Mouse (Mus musculus) left cerebral cortex, adult 11 months (tissue): ENCODE measurements at regions not wholly inside any gene's neighbourhood (a gene's known extent, or its start where the extent isn't known, plus 50 kb on each side); places are given as distances from the start of the nearest gene placed in this dataset.
A peak's percentile ranks its signal among the peaks of the same experiment; 100 is the strongest.

Experiments used
- DNase-seq: peaks from one replicate; pipeline ENCODE4 v3.0.0; 2022; ENCODE audit warnings: low spot score

DNA sequence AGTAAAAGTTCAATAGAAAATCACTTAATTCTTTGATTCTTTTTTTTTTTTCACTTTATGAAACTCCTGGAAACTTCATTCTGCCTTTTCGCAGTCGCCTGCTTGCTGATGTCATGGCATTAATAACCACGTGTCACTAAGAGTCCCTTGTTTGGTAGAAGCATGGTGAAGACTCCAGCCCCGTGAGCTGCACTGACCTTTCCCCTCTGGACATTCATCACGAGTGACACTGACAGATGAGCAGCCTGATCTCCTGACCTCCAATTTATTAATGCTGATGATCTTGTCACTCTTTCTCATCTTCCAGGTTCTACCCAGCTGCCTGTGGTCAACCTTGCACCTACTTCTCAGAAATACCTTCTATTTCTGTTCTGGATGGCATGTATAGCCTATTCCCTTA, 867.1 kb upstream of the Slit2 start:
- no peak for DNase-seq

DNA sequence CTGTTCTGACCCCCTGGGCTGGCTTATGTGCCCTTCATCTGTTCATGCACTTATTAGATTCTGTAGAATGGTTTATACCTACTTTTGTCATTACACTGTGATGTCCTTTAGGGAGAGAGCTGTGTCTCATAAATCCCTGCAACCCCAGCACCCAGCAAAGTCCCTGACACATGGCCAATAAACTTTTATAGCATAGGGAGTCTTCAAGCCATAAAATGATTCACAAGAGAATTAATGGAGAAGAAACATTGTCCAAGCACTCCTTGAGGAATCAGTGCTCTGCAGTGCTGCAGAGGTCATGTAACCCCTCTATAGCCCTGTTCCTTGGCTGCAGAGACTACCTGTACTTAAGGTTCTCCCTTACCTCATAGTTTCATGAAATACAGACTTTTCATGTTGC, 887.2 kb upstream of the Slit2 start:
- DNase-seq: no peak

DNA sequence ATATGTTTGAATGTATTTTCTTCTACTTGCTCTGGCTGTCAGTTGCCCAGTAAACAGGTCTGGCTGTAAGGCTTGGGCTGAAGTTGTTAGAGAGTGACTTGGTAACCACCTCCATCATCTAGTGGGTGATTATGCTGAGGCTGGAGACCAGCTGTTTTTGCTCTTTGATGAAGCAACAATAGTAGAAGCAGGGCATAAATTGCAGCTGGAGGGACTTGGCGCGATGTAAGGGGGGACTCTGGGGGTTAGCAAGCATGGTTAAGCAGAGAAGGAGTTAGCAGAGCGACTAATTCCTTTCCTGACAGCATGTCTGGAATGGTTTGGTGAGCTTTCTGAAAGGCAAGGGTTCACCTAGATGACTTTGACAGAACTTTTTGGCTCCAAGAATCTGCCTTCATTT, 930.0 kb upstream of the Slit2 start:
- no peak for DNase-seq

DNA sequence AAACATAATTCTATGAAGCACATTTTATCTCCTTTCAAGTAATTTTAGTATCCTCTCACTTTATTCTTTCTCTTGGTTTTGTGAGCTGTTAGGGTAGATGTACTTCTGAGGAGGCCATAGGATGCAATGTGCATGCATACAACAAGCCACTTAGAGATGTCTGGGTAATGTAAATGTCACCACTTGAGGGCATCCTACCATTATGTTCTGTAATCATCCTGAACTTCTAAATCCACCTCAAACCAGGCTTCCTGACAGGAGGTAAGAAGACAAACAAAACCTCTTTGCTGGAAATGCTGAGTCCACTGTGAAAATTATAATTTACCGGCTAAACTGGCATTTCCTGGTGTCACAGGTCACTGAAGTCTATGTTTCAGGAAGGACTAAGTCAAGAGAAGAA, 946.2 kb upstream of the Slit2 start:
- DNase-seq: peak; percentile 10

DNA sequence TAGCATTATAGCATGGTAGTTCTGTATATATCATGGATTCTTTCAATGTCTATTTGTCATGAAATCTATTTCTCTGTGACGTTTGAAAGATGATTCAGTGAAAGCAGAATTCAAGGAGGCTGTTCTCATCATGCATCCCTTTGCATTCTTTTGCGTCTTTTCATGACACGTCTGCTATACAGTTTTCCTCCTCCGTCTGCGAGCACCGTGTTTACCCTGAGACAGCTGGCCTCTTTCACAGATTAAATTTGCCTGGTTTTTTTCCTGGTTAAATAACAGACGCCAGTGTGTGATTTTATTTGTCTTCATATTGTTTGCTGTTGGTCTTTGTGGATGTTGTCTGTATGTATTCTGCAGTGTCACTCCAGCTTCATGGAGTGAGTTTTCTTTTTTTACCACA, 948.9 kb upstream of the Slit2 start:
- DNase-seq: no peak

DNA sequence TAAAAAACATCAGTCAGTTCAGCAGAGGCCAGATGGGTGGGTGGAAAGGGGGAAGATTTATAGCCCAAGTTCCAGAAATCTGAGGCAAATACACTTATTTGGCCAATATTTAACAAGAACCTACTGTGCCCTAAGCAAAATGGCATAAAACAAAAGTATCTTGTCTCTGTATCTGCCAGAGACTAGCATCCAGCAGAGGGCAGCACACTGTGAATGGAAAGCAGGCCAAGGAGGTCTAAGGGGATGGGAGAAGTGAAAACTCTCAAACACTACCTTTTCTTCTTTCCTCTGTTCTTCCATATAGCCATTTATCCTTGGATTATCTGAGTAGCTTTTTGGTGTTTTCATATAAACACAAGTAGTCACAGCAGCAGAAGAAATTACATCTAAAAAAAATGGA, 968.6 kb upstream of the Slit2 start:
- peak; percentile 2 for DNase-seq

DNA sequence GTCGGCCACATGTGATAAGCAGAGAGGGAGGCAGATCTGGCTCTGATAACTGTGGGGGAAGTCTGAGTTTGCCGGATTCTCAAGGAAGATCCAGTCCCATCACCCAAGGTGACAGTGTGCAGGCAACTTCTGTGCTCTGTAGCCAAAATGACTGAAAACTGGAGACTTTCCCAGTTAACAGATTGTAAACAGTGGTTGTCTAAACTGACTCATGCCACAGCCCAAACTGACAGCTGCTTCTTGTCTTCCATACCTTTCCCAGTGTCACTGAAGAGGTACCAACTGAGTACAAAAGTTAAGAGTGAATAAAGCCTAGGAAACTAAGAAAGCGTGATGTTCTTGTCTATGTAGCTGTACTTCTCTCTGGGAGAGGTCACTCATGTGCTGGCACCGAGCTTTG, 990.4 kb upstream of the Slit2 start:
- DNase-seq: no peak

DNA sequence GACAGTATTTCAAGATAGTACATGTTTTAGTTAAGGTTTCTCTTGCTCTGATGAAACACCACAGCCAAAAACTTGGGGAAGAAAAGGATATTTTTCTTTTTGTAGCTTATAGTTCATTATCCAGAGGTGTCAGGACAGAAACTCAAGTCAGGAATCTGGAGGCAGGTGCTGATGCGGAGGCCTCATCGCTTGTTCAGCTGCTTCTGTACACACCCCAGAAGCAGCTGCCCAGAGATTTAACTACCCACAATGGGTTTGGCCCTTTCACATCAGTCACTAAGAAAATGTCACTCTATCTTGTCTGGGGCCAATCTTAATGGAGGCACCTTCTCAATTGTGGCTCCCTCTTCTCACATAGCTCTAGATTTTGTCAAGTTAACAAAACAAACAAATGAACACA, 996.4 kb upstream of the Slit2 start:
- DNase-seq: no peak

DNA sequence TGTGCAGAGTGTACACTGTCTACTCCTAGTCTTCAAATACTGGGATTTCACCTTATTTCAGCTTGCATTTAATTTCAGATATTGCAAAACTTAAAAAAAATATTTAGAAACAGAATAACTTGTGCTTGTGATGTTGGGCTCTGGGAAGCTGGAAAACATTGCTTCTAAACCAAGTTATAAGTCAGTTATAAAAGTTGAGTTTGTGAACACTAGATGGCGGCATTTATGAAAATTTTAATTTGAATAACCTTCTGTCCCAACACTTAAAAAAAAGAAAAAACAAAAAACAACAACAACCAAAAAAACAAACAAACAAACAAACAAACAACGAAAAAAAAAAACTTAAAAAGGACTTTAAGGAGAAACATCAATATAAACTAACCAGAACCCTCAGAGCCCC, 1002.6 kb upstream of the Slit2 start:
- no peak for DNase-seq

DNA sequence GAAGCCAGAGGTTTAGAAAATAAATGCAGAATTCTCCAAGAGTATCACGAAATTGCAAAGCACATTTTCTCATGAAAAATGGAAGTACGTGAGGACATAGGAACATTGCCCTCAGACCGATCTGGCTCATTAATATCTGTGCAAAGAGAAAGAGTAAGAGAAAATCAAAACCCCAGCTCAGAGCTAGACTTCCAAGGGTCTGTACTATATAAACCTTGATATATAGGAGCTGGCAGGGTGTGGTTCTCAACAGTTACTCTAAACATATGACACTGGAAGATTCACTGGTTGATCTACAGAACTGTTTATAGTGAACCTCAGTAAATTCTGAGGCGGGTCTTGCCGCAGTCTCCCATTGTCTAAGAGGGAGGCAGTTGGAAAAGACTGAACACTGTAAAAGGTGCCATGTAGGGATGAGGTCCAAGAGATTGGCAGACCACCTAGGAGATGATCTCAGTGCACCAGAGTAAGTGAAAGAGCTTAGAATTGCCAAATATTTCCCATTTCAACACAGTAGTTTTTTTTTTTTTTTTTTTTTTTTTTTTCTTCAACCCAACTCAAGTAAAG, 1014.0 kb upstream of the Slit2 start:
- DNase-seq: no peak

DNA sequence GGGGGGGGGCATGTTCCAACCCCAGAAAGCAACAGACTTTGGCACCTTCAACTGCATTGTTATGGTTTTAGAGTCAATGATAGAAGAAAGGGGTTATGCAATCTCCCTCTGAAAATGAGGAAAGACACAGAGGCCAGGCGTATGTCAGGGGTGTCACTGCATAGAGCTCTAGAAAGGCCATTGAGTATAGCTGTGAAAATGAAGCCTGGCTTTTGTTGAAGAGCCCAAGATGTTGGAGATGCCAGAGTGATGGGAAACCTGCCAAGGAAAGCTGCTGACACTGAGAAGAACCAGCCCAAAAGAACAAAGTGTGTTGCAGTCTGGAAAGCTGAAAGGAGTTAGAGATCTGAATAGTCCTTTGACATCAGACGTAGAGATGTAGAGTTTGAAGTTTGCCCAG, 1022.2 kb upstream of the Slit2 start:
- no peak for DNase-seq

DNA sequence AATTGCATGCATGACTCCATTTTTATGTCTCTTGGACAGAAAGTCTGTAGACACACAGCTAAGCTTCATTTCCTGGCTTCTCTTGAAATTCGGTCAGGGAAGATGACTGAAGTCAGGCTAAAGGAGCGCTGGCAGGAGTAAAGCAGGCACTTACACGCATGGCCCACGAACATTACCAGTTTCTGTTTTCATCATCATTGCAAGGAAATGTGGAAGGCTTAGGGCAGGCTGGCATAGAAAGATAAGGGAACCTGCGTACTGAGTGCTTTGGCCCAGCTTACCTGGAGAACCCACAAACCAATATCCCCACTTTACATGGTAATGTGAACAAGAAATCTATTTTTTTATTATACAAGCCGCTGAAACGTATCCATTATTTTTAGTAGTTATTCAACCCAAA, 1056.6 kb upstream of the Slit2 start:
- no peak for DNase-seq

DNA sequence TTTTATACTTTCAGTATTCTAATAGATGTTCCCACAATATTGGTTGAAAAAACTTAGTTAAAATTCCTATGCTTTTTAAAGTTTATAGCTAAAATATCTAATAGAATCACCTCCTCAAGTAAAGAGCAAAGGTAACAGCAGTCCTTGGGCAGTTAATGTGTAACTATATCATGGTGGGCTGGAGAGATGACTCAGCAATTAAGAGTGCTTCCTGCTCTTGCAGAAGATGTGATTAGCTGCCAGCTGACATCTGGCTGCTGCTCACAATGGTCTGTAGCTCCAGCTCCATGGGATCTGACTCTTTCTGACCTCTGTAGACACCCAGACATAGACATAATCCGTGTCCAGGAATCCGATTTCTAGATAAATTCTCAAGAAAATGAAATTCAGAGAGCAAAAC, 1044.5 kb upstream of the Lcorl start:
- no peak for DNase-seq

DNA sequence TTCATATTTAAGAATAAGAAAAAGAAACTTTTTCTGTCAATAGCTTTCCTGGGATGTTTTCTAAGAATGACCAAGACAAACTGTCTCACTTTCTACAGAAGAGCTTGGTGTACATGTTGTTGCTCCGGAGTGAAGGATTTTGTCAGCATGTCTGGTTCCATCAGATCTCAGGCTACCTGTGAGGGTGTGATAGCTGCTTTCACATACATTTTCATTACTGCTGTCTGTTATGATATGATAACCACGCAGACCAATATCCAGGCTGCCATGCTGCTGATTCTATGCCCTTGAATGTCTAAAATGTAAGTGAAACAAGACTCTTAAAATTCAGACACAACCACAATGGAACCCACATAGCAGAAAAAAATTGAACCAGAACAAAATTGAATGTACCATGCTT, 1036.6 kb upstream of the Lcorl start:
- DNase-seq: no peak

DNA sequence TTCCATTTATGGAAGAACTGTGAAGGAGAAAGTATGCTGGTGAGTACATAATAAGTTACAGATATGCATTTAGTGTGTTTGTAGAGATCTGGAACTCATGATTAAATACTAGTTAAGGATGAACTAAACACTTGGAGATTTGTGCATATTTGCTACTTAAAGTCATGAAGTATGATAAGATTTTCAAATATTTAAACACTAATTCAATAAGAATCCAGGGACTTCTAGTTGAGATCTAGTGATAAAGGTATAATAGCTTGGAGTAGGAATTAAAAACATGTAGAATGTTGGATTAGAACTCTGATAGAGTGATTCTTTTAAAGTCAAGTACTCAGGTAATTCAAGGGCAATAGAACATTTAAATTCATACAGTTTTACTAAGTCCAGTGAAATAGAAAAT, 1026.5 kb upstream of the Lcorl start:
- DNase-seq: no peak

DNA sequence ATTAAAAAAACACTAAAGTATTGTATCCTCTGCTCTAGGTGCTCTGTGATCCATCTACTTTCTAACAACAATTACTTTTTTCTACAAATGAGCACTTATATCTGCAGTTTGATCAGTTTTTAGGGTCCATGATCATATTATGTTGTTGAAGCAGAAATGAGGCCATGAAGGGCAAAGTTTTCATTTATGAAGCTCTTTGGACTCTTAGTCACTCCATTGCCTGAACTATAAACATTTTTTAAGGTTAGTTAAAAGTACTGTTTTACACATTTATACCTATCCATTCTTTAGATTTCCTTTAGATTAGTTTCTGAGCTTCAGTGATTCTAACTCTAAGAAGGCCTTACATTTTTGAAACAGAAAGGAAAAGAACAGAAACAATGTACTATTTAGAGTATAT, 999.4 kb upstream of the Lcorl start:
- DNase-seq: no peak

DNA sequence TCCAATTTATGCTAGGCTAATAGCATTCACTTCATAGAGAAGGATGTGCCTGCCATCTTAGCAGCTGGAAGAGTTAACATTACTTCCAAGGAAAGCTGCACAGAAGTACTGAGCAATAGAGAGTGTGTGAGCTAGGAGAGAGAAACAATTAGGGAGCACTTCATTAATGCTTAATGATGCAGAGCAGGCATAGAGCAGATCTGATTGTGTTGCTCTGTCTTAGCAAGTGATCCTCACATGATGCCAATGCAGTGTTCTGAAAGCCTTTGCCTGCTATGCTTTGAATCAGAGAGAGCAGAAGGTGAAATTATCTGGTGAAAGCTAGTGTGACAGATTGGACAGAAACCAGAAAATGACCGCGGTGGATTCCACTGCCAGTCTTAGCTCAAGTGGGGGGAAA, 987.8 kb upstream of the Lcorl start:
- DNase-seq: no peak

DNA sequence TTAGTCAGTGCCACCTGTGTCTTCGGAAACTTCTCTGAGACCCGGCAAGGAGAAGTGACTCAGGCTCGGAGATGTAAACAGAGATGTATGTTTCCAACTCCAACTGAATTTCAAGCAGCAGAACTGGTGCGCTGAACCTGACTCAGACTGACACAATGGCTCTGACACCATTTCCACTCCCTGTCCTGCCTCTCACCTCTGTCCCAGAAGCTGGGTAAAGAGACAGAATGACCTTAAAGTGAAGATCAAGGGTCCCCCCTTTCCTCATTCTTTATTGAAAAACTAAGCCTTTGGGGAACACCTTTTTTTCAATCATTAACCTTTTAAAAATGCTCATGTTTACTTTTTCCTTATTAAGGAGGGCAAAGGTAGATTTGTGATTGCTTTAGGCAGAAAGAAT, 979.4 kb upstream of the Lcorl start:
- DNase-seq: no peak

DNA sequence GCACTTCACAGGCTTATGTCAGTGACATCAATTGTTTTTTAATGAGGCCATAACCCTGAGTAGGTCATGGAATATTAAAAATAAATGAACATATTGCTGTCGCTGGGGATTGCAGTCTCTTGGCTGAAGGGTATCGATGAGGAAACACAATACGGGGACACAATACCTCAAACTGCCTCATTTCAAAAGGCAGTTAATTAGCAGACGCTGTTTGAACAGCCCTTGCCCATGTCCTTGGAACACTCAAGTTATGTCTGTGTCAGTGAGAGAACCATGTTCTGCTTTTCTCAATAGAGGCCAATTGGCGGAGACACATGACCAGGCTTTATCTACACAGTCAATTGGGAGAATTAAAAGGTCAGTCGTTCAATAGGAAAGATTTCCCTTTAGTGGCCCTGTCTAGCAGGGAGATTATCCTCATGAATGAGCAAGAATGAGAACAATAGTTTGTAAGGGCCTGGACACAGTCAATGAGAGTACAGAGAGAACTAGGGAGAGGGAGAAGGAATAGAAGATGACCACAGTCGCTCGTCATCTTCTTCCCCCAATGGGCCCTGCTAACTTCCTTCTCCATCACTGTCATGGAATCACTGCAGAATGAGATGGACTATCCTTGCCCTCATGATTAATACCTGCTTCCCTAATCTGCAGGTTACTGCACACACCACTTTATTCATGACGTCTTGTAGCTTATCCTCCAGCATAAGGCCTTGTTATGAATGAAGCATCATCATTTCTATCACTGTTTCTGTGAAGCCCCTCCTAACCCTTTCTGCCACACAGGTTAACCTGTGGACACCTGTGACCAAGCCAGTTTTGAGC, 973.6 kb upstream of the Lcorl start:
- no peak for DNase-seq

DNA sequence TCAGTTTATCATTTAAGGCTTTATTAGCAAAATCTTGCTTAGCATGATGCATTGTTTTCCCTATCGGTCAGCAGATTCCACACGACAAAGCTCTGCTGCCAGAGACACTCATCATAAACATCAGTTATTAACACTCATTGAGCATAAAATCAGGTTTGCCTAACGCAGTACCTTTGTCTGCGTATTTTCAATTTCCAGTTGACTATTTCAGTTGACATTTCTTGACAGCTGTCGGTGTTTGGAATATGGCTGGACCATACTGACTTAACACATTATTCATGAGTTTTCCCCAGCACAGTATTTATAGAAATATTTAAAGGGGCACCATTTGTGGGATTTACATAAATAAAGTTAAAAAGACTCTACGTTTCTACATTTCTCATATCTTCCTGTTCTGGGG, 972.7 kb upstream of the Lcorl start:
- no peak for DNase-seq

DNA sequence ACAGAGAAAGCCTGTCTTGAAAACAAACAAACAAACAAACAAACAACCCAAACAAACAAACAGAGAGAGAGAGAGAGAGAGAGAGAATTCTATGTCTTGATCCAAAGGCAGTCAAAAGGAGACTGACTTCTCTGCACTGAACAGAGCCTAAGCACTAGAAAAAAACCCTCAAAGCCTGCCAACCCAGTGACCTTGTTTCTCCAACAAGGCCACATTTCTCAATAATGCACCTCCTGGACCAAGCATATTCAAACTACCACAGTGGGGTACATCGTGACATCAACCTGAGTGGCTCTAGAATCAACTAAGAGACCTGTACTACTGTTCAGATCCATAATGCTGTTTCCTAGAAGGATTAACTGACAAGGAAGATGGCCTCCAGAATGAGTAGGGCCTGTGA, 969.0 kb upstream of the Lcorl start:
- no peak for DNase-seq

DNA sequence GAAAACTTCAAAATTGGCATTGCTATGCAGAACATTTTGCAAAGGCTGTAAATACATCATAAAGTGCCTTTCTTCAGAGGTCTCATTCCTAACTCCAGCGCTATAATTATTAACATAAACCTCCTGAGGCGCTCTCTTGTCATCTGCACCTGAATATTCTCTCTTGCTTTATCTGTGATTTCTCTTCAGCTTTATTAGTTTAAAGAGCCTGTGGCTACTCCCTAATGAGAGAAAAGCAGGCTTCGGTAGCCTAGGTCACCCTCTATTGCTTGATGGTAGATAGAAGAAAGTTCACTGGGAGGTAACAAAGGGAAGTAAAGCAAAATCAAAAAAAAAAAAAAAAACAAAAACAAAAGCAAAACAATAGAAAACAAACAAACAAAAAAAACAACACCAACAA, 967.5 kb upstream of the Lcorl start:
- no peak for DNase-seq

DNA sequence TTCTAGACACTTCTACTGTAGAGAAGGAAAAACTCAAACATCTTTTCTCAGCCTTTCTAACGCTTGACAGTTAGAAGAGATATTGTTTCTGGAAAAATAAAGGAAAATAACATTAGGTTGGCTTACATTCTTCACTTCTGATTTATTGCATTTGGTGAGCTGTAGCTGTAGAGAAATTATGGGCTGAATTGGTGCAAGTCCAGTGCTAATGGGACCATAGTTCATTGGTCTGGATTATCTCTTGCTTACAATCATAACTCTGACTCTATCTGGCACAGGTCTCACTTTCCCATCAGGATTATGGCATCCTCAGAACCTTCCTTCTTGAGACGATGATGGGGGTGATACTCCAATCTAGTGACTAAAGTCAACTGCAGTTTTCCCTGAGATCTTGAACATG, 937.7 kb upstream of the Lcorl start:
- no peak for DNase-seq

DNA sequence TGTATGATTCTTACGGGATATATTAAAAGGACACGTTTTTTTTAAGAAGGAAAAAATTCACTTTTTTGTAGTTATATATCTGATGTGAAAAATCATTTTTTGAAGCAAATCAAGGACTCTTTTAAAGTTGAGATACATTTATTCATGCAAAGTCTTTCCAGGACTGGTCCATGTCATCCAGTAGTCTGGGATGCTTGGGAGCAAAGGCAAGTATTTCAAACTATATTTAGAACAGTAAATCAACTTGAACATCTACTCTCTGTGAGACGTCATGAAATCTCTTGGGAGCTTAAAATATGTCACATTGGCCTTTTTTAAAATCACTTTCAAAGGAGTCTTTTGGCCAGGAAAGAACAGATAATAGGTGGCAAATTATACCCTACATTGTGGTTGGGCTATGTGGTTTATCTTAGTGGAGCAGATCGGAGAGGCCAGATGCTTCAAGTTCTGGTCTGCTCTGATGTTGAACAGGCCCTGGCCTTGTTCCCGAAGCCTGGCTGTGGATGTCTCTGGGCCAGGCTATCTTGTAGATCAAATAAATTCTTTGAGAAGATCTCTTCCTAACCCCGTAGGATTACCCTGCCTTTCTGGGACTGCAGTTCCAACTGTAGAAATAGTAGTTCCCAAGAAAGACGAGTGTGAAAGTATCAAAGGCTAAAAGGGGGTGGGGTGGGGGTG, 936.8 kb upstream of the Lcorl start:
- no peak for DNase-seq
